Comparison of ENCODE assay signal across 21 mouse cellular contexts in the genomic region with DNA sequence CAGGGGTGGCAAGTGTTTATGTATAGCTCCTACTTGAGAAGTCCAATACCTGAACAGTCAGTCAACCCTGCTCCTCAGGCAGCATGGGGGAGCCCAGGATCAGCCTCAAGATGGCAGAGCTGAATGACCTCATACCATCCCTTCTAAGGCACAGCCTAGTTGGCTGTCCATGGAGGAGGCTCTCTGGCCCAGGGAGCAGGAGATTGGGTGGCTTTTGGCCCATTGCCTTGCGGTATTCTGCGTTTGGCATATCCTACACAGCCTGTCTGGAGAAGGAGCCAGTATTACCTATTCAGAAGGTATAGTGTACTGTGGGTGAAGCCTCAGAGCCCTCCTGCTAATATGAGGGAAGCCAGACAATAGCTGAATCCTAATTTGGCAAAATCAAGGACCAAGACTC. TPM values are rescaled to one million over a fixed set of nuclear protein-coding genes. Genes with fewer than 3 reads are reported as not detected.
DNase-seq lines count a peak whose midpoint lies in the region; ATAC-seq and TF ChIP-seq lines count a peak whose summit lies in the region.
"Had no signal": no experiment of that assay in that cellular context is flagged by ENCODE, and none has a peak within 500 bp of the region (broad histone marks: within the 10 kb centered on the region; RNA-seq: fewer than 3 reads in every experiment).

No protein-coding gene starts in this region.

- H3K27ac ChIP-seq in gastrocnemius, adult 2 months = no peak overlapping the region
- peak overlapping the region; percentile 99 for H3K27ac ChIP-seq in liver, embryonic 12.5 days
- H3K27ac ChIP-seq in liver, embryonic 13.5 days = peak overlapping the region; percentile 99
- H3K27ac ChIP-seq in liver, postnatal 0 days (ENCODE audit: low read depth) = 0 out of 2 replicates have a peak overlapping the region, but pooled peaks have one; percentile 82
- H3K27ac ChIP-seq: embryonic facial prominence, embryonic 15.5 days; heart, adult 2 months; heart, embryonic 15.5 days; hindbrain, embryonic 10.5 days; hindbrain, embryonic 14.5 days had no signal

- peaks cover 73% of the 10 kb centered on the region for H3K4me1 ChIP-seq in liver, embryonic 12.5 days
- peaks cover 73% of the 10 kb centered on the region for H3K4me1 ChIP-seq in liver, embryonic 13.5 days (replicated peaks)
- peaks cover 31% of the 10 kb centered on the region for H3K4me1 ChIP-seq in liver, postnatal 0 days (ENCODE audit: insufficient read depth)
- H3K4me1 ChIP-seq: embryonic facial prominence, embryonic 15.5 days; forebrain, embryonic 10.5 days had no signal

- TF ChIP-seq EP300 in liver, postnatal 0 days (IDR thresholded peaks at IDR 0.05; ENCODE audit: low read depth) = no peak

- peaks cover 94% of the 10 kb centered on the region for H3K36me3 ChIP-seq in liver, embryonic 12.5 days
- H3K36me3 ChIP-seq in liver, embryonic 13.5 days = peaks cover 93% of the 10 kb centered on the region
- H3K36me3 ChIP-seq in liver, postnatal 0 days (replicated peaks; ENCODE audit: insufficient read depth, low read length) = peaks cover 59% of the 10 kb centered on the region

- H3K9me3 ChIP-seq in liver, embryonic 12.5 days (replicated peaks) = no peaks in the 10 kb centered on the region
- H3K9me3 ChIP-seq in liver, embryonic 13.5 days (replicated peaks) = no peaks in the 10 kb centered on the region
- no peaks in the 10 kb centered on the region for H3K9me3 ChIP-seq in liver, postnatal 0 days (ENCODE audit: low read length)
- H3K9me3 ChIP-seq: embryonic facial prominence, embryonic 15.5 days; forebrain, embryonic 10.5 days; heart, embryonic 15.5 days; hindbrain, embryonic 10.5 days had no signal

- TF ChIP-seq CTCF in gastrocnemius, adult 2 months (IDR thresholded peaks at IDR 0.05) = no peak
- TF ChIP-seq CTCF in liver, postnatal 0 days (IDR thresholded peaks at IDR 0.05; ENCODE audit: low read depth) = no peak

- no peak for ATAC-seq in liver, embryonic 12.5 days
- no peak for ATAC-seq in liver, embryonic 13.5 days (ENCODE audit: low read depth)
- no peak for ATAC-seq in liver, postnatal 0 days
- ATAC-seq: forebrain, embryonic 14.5 days had no signal

- H3K4me3 ChIP-seq in gastrocnemius, adult 2 months = no peak overlapping the region
- no peak overlapping the region for H3K4me3 ChIP-seq in liver, embryonic 12.5 days
- H3K4me3 ChIP-seq in liver, embryonic 13.5 days (replicated peaks) = no peak overlapping the region
- H3K4me3 ChIP-seq in liver, postnatal 0 days (ENCODE audit: low read depth, low read length) = no peak overlapping the region
- H3K4me3 ChIP-seq: embryonic facial prominence, embryonic 15.5 days; forebrain, embryonic 10.5 days; heart, adult 2 months; heart, embryonic 15.5 days; hindbrain, embryonic 10.5 days had no signal

- 96% methylated on average over 2 of the region's 2 CpGs for WGBS in liver, embryonic 12.5 days (ENCODE audit: insufficient replicate concordance)
- WGBS in liver, embryonic 13.5 days (ENCODE audit: insufficient replicate concordance) = 95% methylated on average over 2 of the region's 2 CpGs
- WGBS in liver, postnatal 0 days (ENCODE audit: insufficient replicate concordance) = 95% methylated on average over 2 of the region's 2 CpGs

- H3K9ac ChIP-seq in liver, embryonic 12.5 days = peak overlapping the region; percentile 60; the same call in 1 of the 2 replicates
- peak overlapping the region; percentile 62 for H3K9ac ChIP-seq in liver, embryonic 13.5 days
- H3K9ac ChIP-seq in liver, postnatal 0 days (replicated peaks) = no peak overlapping the region
- H3K9ac ChIP-seq: embryonic facial prominence, embryonic 15.5 days; heart, embryonic 15.5 days; hindbrain, embryonic 14.5 days had no signal

- no peaks in the 10 kb centered on the region for H3K27me3 ChIP-seq in liver, embryonic 12.5 days (replicated peaks)
- H3K27me3 ChIP-seq in liver, embryonic 13.5 days = no peaks in the 10 kb centered on the region
- H3K27me3 ChIP-seq in liver, postnatal 0 days (ENCODE audit: insufficient read depth, low read length) = no peaks in the 10 kb centered on the region
- H3K27me3 ChIP-seq: embryonic facial prominence, embryonic 15.5 days; heart, embryonic 15.5 days had no signal

- DNase-seq in gastrocnemius, adult 2 months = peak; percentile 61
- DNase-seq in gastrocnemius, postnatal 25 days = no peak
- no peak for DNase-seq in liver, embryonic 13.5 days
- DNase-seq in liver, postnatal 0 days = no peak
- DNase-seq in layer of hippocampus, postnatal 14 days (ENCODE audit: low spot score in 2 of 2) = no peak
- no peak for DNase-seq in heart, postnatal 25 days (ENCODE audit: low spot score)
- DNase-seq: adrenal gland, adult 2 months; adrenal gland, postnatal 25 days; cerebellum, adult 9-11 months; embryo, embryonic 11 days; gastrocnemius, postnatal 10 days; heart, adult 2 months; heart, postnatal 14 days had no signal

- H3K4me2 ChIP-seq in liver, embryonic 12.5 days = no peak overlapping the region
- H3K4me2 ChIP-seq in liver, embryonic 13.5 days = no peak overlapping the region
- H3K4me2 ChIP-seq in liver, postnatal 0 days (ENCODE audit: low read depth, low read length) = no peak overlapping the region
- H3K4me2 ChIP-seq: embryonic facial prominence, embryonic 15.5 days; heart, embryonic 11.5 days; heart, embryonic 15.5 days; hindbrain, embryonic 14.5 days had no signal

- intact Hi-C loops in gastrocnemius, adult 2 months (cut with DNase I) = no loop called here
- intact Hi-C loops in heart, postnatal 25 days (cut with DNase I) = no loop called here

RNA-seq across cellular contexts. Expression of a gene that starts 51.7 kb away (rescaled TPM):
- total RNA-seq in gastrocnemius, adult 2 months (2021) = 1 to 10 TPM; 1.0 to 2.4 TPM
- 1 to 10 TPM; 1.3 to 1.8 TPM for total RNA-seq in gastrocnemius, postnatal 25 days (2021)
- 0.69 and 1.1 TPM in 2 replicates for polyA plus RNA-seq in liver, embryonic 12.5 days (2016; fragmentation: Nextera tagmentation; extraction: Ambion mirVana)
- 1.0 and 1.4 TPM in 2 replicates for polyA plus RNA-seq in liver, embryonic 13.5 days (2015; fragmentation: Nextera tagmentation; extraction: Ambion mirVana)
- polyA plus RNA-seq in liver, postnatal 0 days (2015; fragmentation: Nextera tagmentation; extraction: Ambion mirVana) = 1.6 TPM in 2 replicates
- total RNA-seq in layer of hippocampus, postnatal 14 days (2021) = 1 to 10 TPM; 2.1 to 2.4 TPM
- 1 to 10 TPM; 1.6 to 2.0 TPM for total RNA-seq in heart, postnatal 25 days (2021)
